Mouse (Mus musculus) left cerebral cortex, postnatal 10 days (tissue): ENCODE results near the gene Dock8. TPM values are rescaled to one million over a fixed set of nuclear protein-coding genes. Genes with fewer than 3 reads are reported as not detected.

Experiments used
- DNase-seq, 2 experiments: peaks; one replicate each; pipeline ENCODE4 v3.0.0; 2021 to 2022; ENCODE audit warnings: low spot score in 2 of 2, mixed read lengths in 1 of 2; ENCODE audit errors: extremely low spot score in 1 of 2
- intact Hi-C: fragments of 180-260 bp; cut with DNase I; formaldehyde crosslinking; loops from one replicate; pipeline ENCODE4 v1.15.1; 2025
- total RNA-seq, 2 experiments: library from RNA; stranded (reverse); gene quantifications; 2 replicates each; pipeline ENCODE4 v1.2.3; 2021

The Dock8 gene
- 1 to 10 TPM; 3.5 to 4.2 TPM for total RNA-seq

GRCm38 (mm10) chr19:24999201-24999886 is at the start of gene Dock8:
Gene Dock8, plus strand, starts transcription at chr19:24999534.
- intact Hi-C loops: no loop called here
- peak in 1 of 2 experiments; percentile 70 for DNase-seq

GRCm38 (mm10) chr19:24958531-24958930 is 40.8 kb upstream of the Dock8 start:
- intact Hi-C loops: loop anchor here (5.0 to 10.0 kb wide), 2 partner anchors 494 to 676 kb away; no protein-coding TSS in a partner anchor
- DNase-seq: peak in 1 of 2 experiments; percentile 72

GRCm38 (mm10) chr19:24961172-24961962 is 38.0 kb upstream of the Dock8 start, which contains the start of gene Cbwd1:
Gene Cbwd1, minus strand, starts transcription at chr19:24961610.
- intact Hi-C loops: loop anchor here (10.0 kb wide), 2 partner anchors 143 to 373 kb away; no protein-coding TSS in a partner anchor
- peak; percentile 96 to 98 for DNase-seq

GRCm38 (mm10) chr19:24966203-24966602 is 33.1 kb upstream of the Dock8 start:
- intact Hi-C loops: loop anchor here (10.0 kb wide), 2 partner anchors 139 to 369 kb away; no protein-coding TSS in a partner anchor
- DNase-seq: no peak

- no peak for DNase-seq
- intact Hi-C loops: loop anchor here (10.0 kb wide), 2 partner anchors 138 to 368 kb away; no protein-coding TSS in a partner anchor
Measured at GRCm38 (mm10) chr19:24966941-24967340, 32.4 kb upstream of the Dock8 start.

- no peak for DNase-seq
- intact Hi-C loops: no loop called here
Measured at GRCm38 (mm10) chr19:24971307-24971706, 28.0 kb upstream of the Dock8 start.

GRCm38 (mm10) chr19:24972701-24973390 is 26.5 kb upstream of the Dock8 start:
- no peak for DNase-seq
- intact Hi-C loops: no loop called here

- no peak for DNase-seq
- intact Hi-C loops: no loop called here
Measured at GRCm38 (mm10) chr19:24977991-24978390, 21.3 kb upstream of the Dock8 start.

GRCm38 (mm10) chr19:24978852-24979842 is 20.2 kb upstream of the Dock8 start:
- DNase-seq: no peak
- intact Hi-C loops: no loop called here

GRCm38 (mm10) chr19:24981294-24981693 is 18.0 kb upstream of the Dock8 start:
- peak in 1 of 2 experiments; percentile 28 for DNase-seq
- intact Hi-C loops: no loop called here

GRCm38 (mm10) chr19:24983050-24983449 is 16.3 kb upstream of the Dock8 start:
- DNase-seq: no peak
- intact Hi-C loops: no loop called here

GRCm38 (mm10) chr19:24983857-24984498 is 15.4 kb upstream of the Dock8 start:
- no peak for DNase-seq
- intact Hi-C loops: no loop called here

GRCm38 (mm10) chr19:24985045-24985444 is 14.3 kb upstream of the Dock8 start:
- intact Hi-C loops: no loop called here
- no peak for DNase-seq

- no peak for DNase-seq
Measured at GRCm38 (mm10) chr19:24987355-24987754, 12.0 kb upstream of the Dock8 start.

GRCm38 (mm10) chr19:24988831-24989230 is 10.5 kb upstream of the Dock8 start:
- intact Hi-C loops: no loop called here
- no peak for DNase-seq

More at GRCm38 (mm10) chr19:24987355-24987754, 12.0 kb upstream of the Dock8 start:
- intact Hi-C loops: no loop called here

GRCm38 (mm10) chr19:24990138-24990822 is 9.1 kb upstream of the Dock8 start:
- no peak for DNase-seq
- intact Hi-C loops: no loop called here

GRCm38 (mm10) chr19:24993526-24993925 is 5.8 kb upstream of the Dock8 start:
- no peak for DNase-seq
- intact Hi-C loops: no loop called here
